Mouse (Mus musculus) forebrain, embryonic 12.5 days (tissue): ENCODE measurements around the gene Frrs1. TPM values are rescaled to one million over a fixed set of nuclear protein-coding genes. Genes with fewer than 3 reads are reported as not detected.
A peak's percentile ranks its signal among the peaks of the same experiment; 100 is the strongest.

ENCODE experiments used
- ATAC-seq: fragments of 200-750 bp; cut with Nextera tagmentation; 2 replicates; pipeline ENCODE4 v1.8.0; 2017; ENCODE audit warnings: moderate TSS enrichment; ENCODE audit not compliant: low FRiP score
- H3K27ac ChIP-seq: fragments of 300-500 bp; sonication (generic); 2 replicates; pipeline ENCODE4 v1.5.1; 2016; ENCODE audit warnings: mild to moderate bottlenecking
- H3K27me3 ChIP-seq: fragments of 300-500 bp; sonication (generic); 2 replicates; pipeline ENCODE4 v1.6.1; 2016; ENCODE audit warnings: mild to moderate bottlenecking
- H3K36me3 ChIP-seq: fragments of 300-500 bp; sonication (generic); replicated peaks from 2 replicates; pipeline ENCODE4 v1.6.1; 2016; ENCODE audit warnings: mild to moderate bottlenecking
- H3K4me1 ChIP-seq: fragments of 300-500 bp; sonication (generic); 2 replicates; pipeline ENCODE4 v1.6.1; 2016
- H3K4me2 ChIP-seq: fragments of 300-500 bp; sonication (generic); 2 replicates; pipeline ENCODE4 v1.6.1; 2016; ENCODE audit warnings: mild to moderate bottlenecking, moderate library complexity
- H3K4me3 ChIP-seq: fragments of 300-500 bp; sonication (generic); replicated peaks from 2 replicates; pipeline ENCODE4 v1.5.1; 2016; ENCODE audit warnings: mild to moderate bottlenecking
- H3K9ac ChIP-seq: fragments of 300-500 bp; sonication (generic); 2 replicates; pipeline ENCODE4 v1.6.1; 2016; ENCODE audit warnings: mild to moderate bottlenecking
- H3K9me3 ChIP-seq: fragments of 300-500 bp; sonication (generic); 2 replicates; pipeline ENCODE4 v1.6.1; 2016
- WGBS: fragments of 180-500 bp; shearing (Covaris S2); methylation state at CpG from one replicate; pipeline ENCODE4 v1.1.7; 2016; 5-methylcytosine and 5-hydroxymethylcytosine counted together
- polyA plus RNA-seq: library from polyadenylated mRNA; unstranded; fragments of >200 nt; fragmentation: Nextera tagmentation; extraction: Ambion mirVana; gene quantifications from 2 replicates; pipeline ENCODE4 v1.2.1, GENCODE M21; 2016

Frrs1 gene
- polyA plus RNA-seq, 1 experiment from 2014 or later, result 6.5 TPM

DNA sequence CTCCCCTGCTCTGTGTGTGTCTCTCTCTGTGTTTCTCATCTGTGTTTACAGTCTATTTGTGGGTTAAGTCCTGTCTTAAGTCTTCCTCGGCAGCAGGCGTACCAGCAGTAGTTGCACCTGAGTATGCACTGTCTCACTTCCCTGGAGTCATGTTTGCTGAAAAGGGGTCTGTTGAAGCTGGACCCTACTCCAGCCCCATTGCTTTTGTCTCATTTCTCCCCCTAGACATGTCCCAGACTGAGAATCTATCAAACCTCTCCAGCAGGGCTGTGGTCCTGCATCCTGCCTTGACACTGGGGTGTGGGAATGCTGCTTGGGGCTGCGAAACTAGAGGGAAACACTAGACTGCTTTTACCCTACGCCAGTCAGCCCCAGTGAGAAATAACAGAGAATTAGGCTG is 25.8 kb upstream of the Frrs1 start:
- Histone ChIP-seq H3K4me3 (no peak overlapping the region), H3K9me3 (no peaks in the 10 kb centered on the region), H3K27me3 (no peaks in the 10 kb centered on the region), H3K4me2 (no peak overlapping the region), H3K27ac (no peak overlapping the region), H3K36me3 (no peaks in the 10 kb centered on the region), H3K4me1 (peaks cover 4% of the 10 kb centered on the region; the same call in 1 of the 2 replicates), H3K9ac (no peak overlapping the region)
- 86% methylated on average over 4 of the region's 4 CpGs for WGBS
- ATAC-seq, result no peak

DNA sequence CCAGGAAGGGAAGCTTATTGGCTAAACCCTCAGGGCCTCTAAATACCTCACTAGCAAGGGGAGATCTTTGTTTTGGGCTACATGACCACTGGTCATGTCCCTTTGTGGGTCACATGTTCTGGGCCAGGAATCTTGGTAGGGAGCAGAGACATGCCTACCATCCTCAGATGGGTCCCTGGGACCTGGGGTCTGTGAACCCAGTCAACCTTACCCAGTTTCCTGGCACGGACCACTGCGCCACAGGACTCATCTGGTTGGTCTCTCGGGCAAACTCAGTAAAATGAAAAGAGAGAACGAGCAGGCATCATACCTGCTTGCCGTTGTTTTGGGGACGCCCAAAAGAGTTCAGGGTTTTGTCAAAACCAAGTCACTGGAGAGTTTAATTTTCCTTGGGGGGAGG is 25.0 kb upstream of the Frrs1 start:
- H3K9ac ChIP-seq, result no peak overlapping the region
- H3K36me3 ChIP-seq, result no peaks in the 10 kb centered on the region
- no peak overlapping the region for H3K4me2 ChIP-seq
- no peak overlapping the region for H3K27ac ChIP-seq
- H3K4me3 ChIP-seq, result no peak overlapping the region
- H3K4me1 ChIP-seq, result peaks cover 4% of the 10 kb centered on the region; the same call in 1 of the 2 replicates
- ATAC-seq, result no peak
- no peaks in the 10 kb centered on the region for H3K9me3 ChIP-seq
- WGBS, result 95% methylated on average over 6 of the region's 6 CpGs
- no peaks in the 10 kb centered on the region for H3K27me3 ChIP-seq

DNA sequence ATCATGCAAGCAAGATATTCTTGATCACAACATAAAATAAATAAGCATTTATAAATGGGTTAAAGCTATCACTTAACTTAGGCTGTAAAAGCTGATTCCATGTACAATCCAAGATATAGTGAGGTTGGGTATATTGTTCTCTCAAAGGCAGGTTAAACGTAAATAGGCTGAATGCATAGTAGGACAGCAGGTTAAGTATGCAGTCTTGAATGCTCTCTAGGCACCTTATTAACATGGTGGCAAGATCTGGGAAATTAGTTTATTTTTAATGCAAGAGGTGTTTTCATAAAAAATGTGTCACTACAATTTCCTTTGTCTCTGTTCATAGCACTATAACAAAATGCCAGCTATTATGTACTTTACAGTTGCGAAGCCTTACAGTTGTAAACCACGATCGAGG is 23.9 kb upstream of the Frrs1 start:
- Histone ChIP-seq H3K27ac (no peak overlapping the region), H3K9ac (no peak overlapping the region), H3K27me3 (no peaks in the 10 kb centered on the region), H3K4me3 (no peak overlapping the region; the same call in 1 of the 2 replicates), H3K4me2 (peak overlapping the region; percentile 60; the same call in 1 of the 2 replicates), H3K9me3 (no peaks in the 10 kb centered on the region), H3K36me3 (no peaks in the 10 kb centered on the region), H3K4me1 (peaks cover 4% of the 10 kb centered on the region; the same call in 1 of the 2 replicates)
- WGBS, result 83% methylated on average over 4 of the region's 4 CpGs
- no peak for ATAC-seq

DNA sequence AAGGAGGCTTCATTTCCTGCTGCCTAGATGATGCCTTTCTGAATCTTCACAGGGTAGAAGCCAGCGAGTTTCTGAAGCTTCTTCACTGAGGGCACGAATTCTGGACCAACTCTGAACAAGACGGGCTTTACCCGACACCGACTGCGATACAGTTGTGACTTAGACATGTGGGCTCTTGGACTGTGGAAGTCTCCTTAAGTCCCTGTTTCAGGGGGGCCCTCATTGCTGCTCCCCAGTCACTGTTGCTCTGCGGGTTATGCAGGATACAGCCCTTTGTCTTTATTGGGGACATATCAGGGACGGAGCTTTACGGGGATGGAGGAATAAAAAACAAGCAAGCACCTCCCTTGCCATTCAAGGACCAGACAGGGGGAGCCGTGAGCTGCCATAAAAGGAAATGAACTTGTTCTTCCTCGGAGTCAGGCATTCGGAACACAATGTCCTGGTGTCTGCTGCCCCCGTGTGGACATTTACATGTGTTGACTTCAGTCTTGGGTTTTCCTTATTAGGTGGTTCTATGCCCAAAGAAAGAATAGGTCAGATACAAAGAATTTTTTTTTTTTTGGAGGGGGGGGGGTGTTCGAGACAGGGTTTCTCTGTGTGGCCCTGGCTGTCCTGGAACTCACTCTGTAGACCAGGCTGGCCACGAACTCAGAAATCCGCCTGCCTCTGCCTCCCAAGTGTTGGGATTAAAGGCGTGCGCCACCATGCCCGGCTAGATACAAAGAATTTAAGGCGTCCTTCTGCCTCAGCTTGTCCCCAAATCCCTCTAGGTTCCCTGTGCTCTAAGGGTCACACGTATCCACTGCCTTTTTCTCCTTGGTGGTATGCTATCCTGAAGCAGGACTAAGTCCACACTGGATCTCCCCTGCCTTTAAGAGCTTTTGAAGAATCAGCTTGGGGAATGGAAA is 23.2 kb upstream of the Frrs1 start:
- no peaks in the 10 kb centered on the region for H3K9me3 ChIP-seq
- H3K27ac ChIP-seq, result no peak overlapping the region
- ATAC-seq, result peak; percentile 87
- H3K4me3 ChIP-seq, result peak overlapping the region; percentile 33
- peaks cover 4% of the 10 kb centered on the region; the same call in 1 of the 2 replicates for H3K4me1 ChIP-seq
- whole genome bisulfite sequencing, result 25% methylated on average over 21 of the region's 21 CpGs
- H3K4me2 ChIP-seq, result peak overlapping the region; percentile 60
- H3K27me3 ChIP-seq, result no peaks in the 10 kb centered on the region
- no peaks in the 10 kb centered on the region for H3K36me3 ChIP-seq
- H3K9ac ChIP-seq, result peak overlapping the region; percentile 44; the same call in 1 of the 2 replicates

DNA sequence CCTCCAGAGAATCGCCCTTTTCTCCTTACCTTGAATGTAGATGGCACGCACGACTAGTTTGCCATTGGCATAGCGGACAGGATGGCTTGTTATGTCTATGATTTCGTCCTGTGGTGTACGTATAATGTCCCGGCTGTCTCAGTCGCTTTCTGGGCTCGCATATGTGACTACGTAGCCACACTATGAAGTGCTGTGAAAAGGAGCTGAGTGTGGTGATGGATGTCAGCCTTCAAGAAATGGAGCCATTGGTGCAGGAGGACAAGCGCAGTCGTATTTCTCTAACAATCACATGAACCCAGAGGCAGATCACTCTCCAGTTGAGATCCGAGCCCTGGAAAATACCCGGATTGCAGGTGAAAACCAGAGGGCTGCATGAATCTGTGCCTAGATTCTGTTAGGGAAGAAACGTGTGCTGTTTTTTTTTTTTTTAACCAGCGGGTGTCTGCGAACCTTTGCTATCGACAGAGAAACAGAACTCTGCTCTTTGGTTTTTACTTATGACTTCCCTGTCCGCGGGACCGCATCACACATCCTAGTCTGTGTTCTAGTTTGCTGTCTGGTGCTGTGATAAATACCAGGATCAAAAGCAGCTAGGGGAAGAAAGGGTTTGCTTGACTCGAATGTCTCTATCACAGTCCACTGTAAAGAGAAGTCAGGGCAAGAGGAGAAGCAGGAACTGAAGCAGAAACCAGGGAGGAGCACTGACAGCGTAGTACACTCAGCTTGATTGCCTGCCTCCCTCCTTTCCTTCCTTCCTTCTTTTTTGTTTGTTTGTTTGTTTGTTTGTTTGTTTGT is 22.4 kb upstream of the Frrs1 start:
- peak; percentile 24; the same call in 1 of the 2 replicates for ATAC-seq
- Histone ChIP-seq H3K9ac (no peak overlapping the region), H3K27ac (no peak overlapping the region), H3K9me3 (no peaks in the 10 kb centered on the region), H3K4me3 (no peak overlapping the region), H3K4me1 (peaks cover 4% of the 10 kb centered on the region; the same call in 1 of the 2 replicates), H3K4me2 (no peak overlapping the region), H3K27me3 (no peaks in the 10 kb centered on the region), H3K36me3 (no peaks in the 10 kb centered on the region)
- 83% methylated on average over 23 of the region's 23 CpGs for WGBS

DNA sequence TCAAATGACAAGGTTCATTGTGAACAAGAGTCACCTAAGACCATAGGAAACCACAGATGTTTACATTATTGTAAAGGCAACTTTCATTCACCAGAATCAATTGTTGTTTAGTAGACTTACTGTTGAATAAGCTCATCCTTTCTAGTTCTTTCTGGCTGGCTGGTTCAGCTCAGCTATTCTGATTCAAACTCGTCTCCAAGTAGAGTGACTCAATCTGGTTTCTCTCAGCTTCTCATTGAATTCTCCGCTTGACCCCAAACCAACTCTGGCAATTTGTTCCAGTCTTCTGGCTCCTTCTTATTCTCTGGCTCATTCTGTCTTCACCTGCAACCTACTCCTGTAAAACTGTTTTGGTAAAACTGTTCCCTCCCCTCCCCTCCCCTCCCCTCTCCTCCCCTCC is 18.0 kb upstream of the Frrs1 start:
- no peak overlapping the region for H3K4me2 ChIP-seq
- H3K27ac ChIP-seq, result no peak overlapping the region
- no peak overlapping the region for H3K4me3 ChIP-seq
- no peaks in the 10 kb centered on the region for H3K27me3 ChIP-seq
- H3K9ac ChIP-seq, result no peak overlapping the region
- no peaks in the 10 kb centered on the region for H3K4me1 ChIP-seq
- H3K9me3 ChIP-seq, result no peaks in the 10 kb centered on the region
- ATAC-seq, result no peak
- 77% methylated on average over 2 of the region's 2 CpGs for WGBS
- no peaks in the 10 kb centered on the region for H3K36me3 ChIP-seq

DNA sequence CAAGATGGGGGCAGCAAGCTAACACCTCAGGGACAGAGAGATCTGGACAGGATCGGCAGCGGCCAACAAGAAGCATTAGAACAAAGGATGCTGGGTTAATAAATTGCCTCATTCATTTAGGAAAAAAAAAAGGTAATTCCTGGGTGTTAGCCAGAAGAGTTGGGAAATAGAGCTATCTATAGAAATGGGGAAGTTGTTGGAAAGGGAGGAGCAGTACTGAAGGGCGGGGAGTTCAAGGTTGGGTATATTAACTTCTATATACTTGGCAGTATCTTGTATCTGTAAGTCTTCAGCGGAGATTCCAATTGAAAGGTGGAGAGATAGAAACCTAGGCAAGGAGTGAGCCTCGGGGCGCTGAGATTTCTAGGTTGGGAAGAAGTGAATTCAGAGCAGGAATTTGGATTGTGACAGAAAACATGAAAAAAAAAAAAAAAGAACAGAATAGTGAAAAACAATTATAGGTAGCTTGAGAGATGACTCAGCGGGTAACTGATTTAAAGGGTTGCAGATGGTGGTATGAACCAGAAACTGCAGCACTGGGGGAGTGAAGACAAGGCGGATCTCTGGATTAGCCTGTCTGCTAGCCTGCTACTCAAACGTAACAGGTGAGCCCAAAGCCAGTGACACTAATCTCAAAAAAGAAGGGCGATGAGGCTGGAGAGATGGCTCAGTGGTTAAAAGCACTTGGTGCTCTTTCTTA is 14.2 kb upstream of the Frrs1 start:
- H3K36me3 ChIP-seq, result no peaks in the 10 kb centered on the region
- no peak for ATAC-seq
- WGBS, result 90% methylated on average over 10 of the region's 10 CpGs

DNA sequence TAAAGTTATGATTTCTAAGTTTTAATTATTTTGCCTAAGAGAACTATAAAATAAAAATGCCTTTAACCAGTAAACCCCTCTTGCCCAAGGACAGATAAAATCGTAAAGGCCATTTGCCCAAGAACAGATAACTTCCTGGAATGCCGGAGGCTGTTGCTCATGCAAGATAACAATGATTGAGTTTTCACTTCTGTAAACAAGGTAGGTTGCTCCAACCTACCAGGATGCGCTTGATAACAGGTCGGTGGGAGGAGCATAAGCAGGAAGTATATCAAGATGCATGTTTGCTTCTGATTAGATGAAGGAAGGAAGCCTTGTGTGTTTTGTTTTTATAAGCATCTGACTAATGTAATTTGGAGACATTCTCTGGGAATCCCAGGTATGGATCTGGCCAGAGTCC is 13.2 kb upstream of the Frrs1 start:
- H3K9me3 ChIP-seq, result no peaks in the 10 kb centered on the region
- H3K9ac ChIP-seq, result no peak overlapping the region
- ATAC-seq, result no peak
- H3K27ac ChIP-seq, result no peak overlapping the region
- no peak overlapping the region for H3K4me2 ChIP-seq
- no peaks in the 10 kb centered on the region for H3K27me3 ChIP-seq
- no peaks in the 10 kb centered on the region for H3K4me1 ChIP-seq
- 93% methylated on average over 4 of the region's 4 CpGs for WGBS
- H3K4me3 ChIP-seq, result no peak overlapping the region
- no peaks in the 10 kb centered on the region for H3K36me3 ChIP-seq

More for the DNA sequence above, 14.2 kb upstream of the Frrs1 start:
- Histone ChIP-seq H3K4me2 (no peak overlapping the region), H3K9ac (no peak overlapping the region), H3K27ac (no peak overlapping the region), H3K4me3 (no peak overlapping the region), H3K4me1 (no peaks in the 10 kb centered on the region), H3K27me3 (no peaks in the 10 kb centered on the region), H3K9me3 (no peaks in the 10 kb centered on the region)

DNA sequence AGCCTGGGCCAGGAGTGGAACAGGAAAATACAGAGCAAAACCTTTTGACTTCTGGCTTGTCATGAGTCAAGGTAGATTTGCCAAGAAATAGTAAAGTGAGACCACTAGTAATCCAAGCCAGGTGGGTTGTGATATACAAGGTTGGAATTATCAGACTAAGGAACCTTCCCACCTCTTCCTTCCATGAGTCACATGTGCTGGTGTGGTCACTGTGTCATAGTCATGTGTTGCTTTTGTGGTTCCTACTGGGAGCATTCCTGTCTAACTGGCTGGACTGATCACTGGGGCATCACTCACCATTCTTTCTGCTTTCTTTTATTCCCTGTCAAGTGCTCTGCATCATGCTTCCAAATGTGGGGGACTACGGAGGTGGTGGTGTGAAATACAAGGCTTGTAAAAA is 11.2 kb upstream of the Frrs1 start:
- Histone ChIP-seq H3K9me3 (no peaks in the 10 kb centered on the region), H3K4me2 (no peak overlapping the region), H3K36me3 (no peaks in the 10 kb centered on the region), H3K4me3 (no peak overlapping the region), H3K9ac (no peak overlapping the region), H3K4me1 (no peaks in the 10 kb centered on the region), H3K27ac (no peak overlapping the region), H3K27me3 (no peaks in the 10 kb centered on the region)
- ATAC-seq, result no peak
- 95% methylated on average over 1 of the region's 1 CpGs for WGBS

DNA sequence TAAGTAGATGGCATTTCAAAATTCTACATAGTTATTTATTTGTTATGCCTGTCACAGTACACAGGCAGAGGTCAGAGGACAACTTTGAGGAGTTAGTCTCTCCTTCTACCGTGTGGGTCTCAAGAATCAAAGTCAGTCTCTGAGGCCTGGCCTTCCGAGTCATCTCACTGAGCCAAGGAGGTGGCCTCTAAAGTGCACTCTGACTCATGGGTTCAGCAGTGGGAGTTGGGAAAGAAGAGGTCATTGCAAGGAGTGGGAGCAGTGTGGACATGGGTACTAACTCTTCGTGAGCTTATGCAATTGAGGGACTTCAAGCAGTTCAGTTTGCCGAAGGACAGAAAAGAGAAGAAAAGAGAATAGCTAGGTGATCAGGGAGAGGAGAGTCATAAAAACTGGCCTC is 10.3 kb upstream of the Frrs1 start:
- no peaks in the 10 kb centered on the region for H3K27me3 ChIP-seq
- no peaks in the 10 kb centered on the region for H3K4me1 ChIP-seq
- 87% methylated on average over 4 of the region's 4 CpGs for WGBS
- H3K36me3 ChIP-seq, result no peaks in the 10 kb centered on the region
- H3K9me3 ChIP-seq, result no peaks in the 10 kb centered on the region
- H3K4me2 ChIP-seq, result no peak overlapping the region
- no peak for ATAC-seq
- no peak overlapping the region for H3K4me3 ChIP-seq
- H3K27ac ChIP-seq, result no peak overlapping the region
- H3K9ac ChIP-seq, result no peak overlapping the region

DNA sequence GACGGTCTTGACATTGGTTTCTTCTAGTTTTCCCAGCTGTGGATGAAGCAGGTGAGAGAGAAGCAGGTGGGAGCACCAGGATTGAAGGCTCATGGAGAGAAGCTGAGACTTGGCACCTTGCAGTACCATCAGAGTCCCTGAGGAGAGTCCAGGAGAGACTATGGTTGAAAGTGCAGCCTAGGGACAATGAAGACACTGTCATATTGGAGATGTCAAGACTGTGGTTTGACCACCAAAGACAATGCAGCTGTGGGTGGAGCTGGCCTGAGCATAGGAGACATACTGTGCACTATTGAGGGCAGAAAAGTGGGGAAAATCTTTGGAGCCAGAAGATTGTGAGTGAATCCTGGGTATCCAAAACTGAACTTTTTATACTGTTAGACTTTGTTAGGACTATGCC is 8.9 kb upstream of the Frrs1 start:
- Histone ChIP-seq H3K9me3 (no peaks in the 10 kb centered on the region), H3K36me3 (no peaks in the 10 kb centered on the region), H3K4me2 (no peak overlapping the region), H3K27ac (no peak overlapping the region), H3K4me3 (no peak overlapping the region), H3K27me3 (no peaks in the 10 kb centered on the region), H3K9ac (no peak overlapping the region), H3K4me1 (no peaks in the 10 kb centered on the region)
- WGBS, result 89% methylated on average over 1 of the region's 1 CpGs
- no peak for ATAC-seq

DNA sequence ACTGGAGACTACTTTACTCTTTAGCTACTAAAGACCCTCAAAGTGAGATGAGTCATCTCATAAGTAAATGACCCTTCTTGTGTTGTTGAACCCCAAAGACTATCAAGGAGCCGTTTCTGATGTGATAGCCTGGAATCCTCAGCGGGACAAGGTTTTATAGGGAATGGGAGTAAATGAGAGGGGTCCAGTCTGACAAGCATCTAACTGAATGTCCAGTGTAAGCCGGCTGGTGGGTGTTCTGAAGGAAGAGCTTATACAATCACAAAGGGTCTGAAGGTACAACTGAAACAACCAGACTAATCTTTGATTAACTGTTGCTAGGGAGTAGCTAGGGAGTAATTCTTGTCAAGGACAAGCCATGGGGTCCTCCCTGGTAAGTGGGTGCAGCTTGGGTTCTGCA is 6.8 kb upstream of the Frrs1 start:
- Histone ChIP-seq H3K4me2 (no peak overlapping the region), H3K27ac (no peak overlapping the region), H3K27me3 (no peaks in the 10 kb centered on the region), H3K9ac (no peak overlapping the region), H3K4me3 (no peak overlapping the region), H3K36me3 (no peaks in the 10 kb centered on the region), H3K9me3 (no peaks in the 10 kb centered on the region), H3K4me1 (no peaks in the 10 kb centered on the region)
- 90% methylated on average over 3 of the region's 3 CpGs for WGBS
- no peak for ATAC-seq
